Mouse (Mus musculus): ENCODE results near the gene Ybey.
A peak's percentile ranks its signal among the peaks of the same experiment; 100 is the strongest.

GRCm38 (mm10) chr10:76512965-76513583 is 44.2 kb upstream of the Ybey start:
- TF ChIP-seq CTCF (IDR thresholded peaks at IDR 0.05; ENCODE audit: borderline replicate concordance, insufficient read depth, low read length): peak; percentile 87
- TF ChIP-seq POLR2A (IDR thresholded peaks at IDR 0.05; ENCODE audit: low read depth, low read length): no peak
